Mouse (Mus musculus): ENCODE results near the gene Tcf15. TPM values are rescaled to one million over a fixed set of nuclear protein-coding genes. Genes with fewer than 3 reads are reported as not detected.

Tcf15 gene
- total RNA-seq, 1 experiment = 22.4 TPM

DNA sequence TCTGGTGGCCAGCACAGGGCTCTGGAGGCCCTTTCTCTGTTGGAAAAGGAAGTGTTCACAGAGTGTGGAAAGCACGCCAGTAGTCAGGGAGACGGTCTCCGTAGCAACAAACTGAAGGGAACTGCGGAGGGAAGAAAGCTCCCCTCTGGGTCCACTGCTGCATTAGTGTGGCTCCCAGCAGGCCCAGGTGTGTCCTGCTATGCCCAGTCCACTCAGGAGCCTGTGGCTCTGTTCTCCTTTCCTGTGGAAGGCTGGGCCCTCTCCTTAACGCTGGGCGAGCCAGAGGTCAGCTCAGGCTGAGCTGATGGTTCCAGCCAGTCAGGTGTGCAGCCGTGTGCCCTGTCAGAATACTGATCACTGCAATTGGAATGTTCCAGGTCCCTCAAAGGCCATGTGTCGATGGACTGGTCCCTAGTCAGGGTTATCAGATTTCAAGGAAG is 24.5 kb downstream of the Tcf15 start:
- Histone ChIP-seq H3K36me3 (ENCODE audit: control insufficient read depth, insufficient read depth, low read length, poor library complexity, severe bottlenecking) (no peaks in the 10 kb centered on the region), H3K4me3 (ENCODE audit: insufficient read depth in 1 of 2, low read depth in 1 of 2, low read length in 2 of 2, poor library complexity in 1 of 2, severe bottlenecking in 1 of 2) (no peak overlapping the region), H3K9me3 (ENCODE audit: control insufficient read depth, insufficient read depth, low read depth, low read length) (no peaks in the 10 kb centered on the region), H3K27ac (ENCODE audit: insufficient read depth, low read depth, low read length, poor library complexity, severe bottlenecking) (no peak overlapping the region), H3K4me1 (ENCODE audit: control insufficient read depth in 2 of 2, insufficient read depth in 2 of 2, low read length in 2 of 2, poor library complexity in 1 of 2) (no peaks in the 10 kb centered on the region), H3K9ac (ENCODE audit: insufficient read depth, low read depth, low read length, poor library complexity, severe bottlenecking) (no peak overlapping the region)
- in situ Hi-C loops (cut with MboI; ENCODE audit: low sequenced_read_pairs in 2 of 2, unreplicated experiment in 2 of 2) = no loop called here
- TF ChIP-seq ZC3H11A (IDR thresholded peaks at IDR 0.05; ENCODE audit: borderline replicate concordance, low read depth, low read length) (no peak), ZNF384 (IDR thresholded peaks at IDR 0.05; ENCODE audit: low read depth, low read length) (no peak), HCFC1 (IDR thresholded peaks at IDR 0.05; ENCODE audit: borderline replicate concordance, insufficient read depth, low read length) (no peak), MAFK (IDR thresholded peaks at IDR 0.05; ENCODE audit: insufficient read depth, low read depth, low read length) (no peak), CHD2 (IDR thresholded peaks at IDR 0.05; ENCODE audit: low read depth, low read length) (no peak)
- DNase-seq (ENCODE audit: low read depth, low spot score) = no peak

DNA sequence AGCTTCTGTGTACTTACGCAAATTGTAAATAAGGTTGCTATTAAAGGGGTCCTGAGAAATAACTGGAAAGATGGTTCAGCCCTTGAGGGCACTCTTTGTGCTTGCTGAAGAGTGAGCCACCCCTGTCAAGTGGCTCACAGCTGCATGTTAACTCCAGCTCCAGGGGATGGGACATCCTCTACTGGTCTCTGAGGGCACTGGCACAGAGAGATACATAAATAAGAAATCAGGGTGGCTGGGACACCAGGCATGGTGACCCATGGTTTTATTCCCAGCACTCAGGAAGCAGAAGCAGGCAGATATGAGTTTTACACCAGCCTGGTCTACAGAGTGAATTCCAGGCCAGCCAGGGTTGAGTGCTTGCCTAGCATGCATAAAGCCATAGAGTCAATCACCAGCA is 26.0 kb downstream of the Tcf15 start:
- no peak overlapping the region for H3K27ac ChIP-seq (ENCODE audit: insufficient read depth, low read depth, low read length, poor library complexity, severe bottlenecking)
- TF ChIP-seq CHD2 (IDR thresholded peaks at IDR 0.05; ENCODE audit: low read depth, low read length) = no peak
- no peak for TF ChIP-seq HCFC1 (IDR thresholded peaks at IDR 0.05; ENCODE audit: borderline replicate concordance, insufficient read depth, low read length)
- TF ChIP-seq ZC3H11A (IDR thresholded peaks at IDR 0.05; ENCODE audit: borderline replicate concordance, low read depth, low read length) = no peak
- TF ChIP-seq ZNF384 (IDR thresholded peaks at IDR 0.05; ENCODE audit: low read depth, low read length) = no peak
- TF ChIP-seq MAFK (IDR thresholded peaks at IDR 0.05; ENCODE audit: insufficient read depth, low read depth, low read length) = no peak
- in situ Hi-C loops (cut with MboI; ENCODE audit: low sequenced_read_pairs in 2 of 2, unreplicated experiment in 2 of 2) = no loop called here
- no peak overlapping the region for H3K9ac ChIP-seq (ENCODE audit: insufficient read depth, low read depth, low read length, poor library complexity, severe bottlenecking)
- no peaks in the 10 kb centered on the region; the same call in 1 of the 2 replicates for H3K36me3 ChIP-seq (ENCODE audit: control insufficient read depth, insufficient read depth, low read length, poor library complexity, severe bottlenecking)
- no peaks in the 10 kb centered on the region for H3K4me1 ChIP-seq (ENCODE audit: control insufficient read depth in 2 of 2, insufficient read depth in 2 of 2, low read length in 2 of 2, poor library complexity in 1 of 2)
- no peaks in the 10 kb centered on the region for H3K9me3 ChIP-seq (ENCODE audit: control insufficient read depth, insufficient read depth, low read depth, low read length)
- H3K4me3 ChIP-seq (ENCODE audit: insufficient read depth in 1 of 2, low read depth in 1 of 2, low read length in 2 of 2, poor library complexity in 1 of 2, severe bottlenecking in 1 of 2) = no peak overlapping the region
- no peak for DNase-seq (ENCODE audit: low read depth, low spot score)

DNA sequence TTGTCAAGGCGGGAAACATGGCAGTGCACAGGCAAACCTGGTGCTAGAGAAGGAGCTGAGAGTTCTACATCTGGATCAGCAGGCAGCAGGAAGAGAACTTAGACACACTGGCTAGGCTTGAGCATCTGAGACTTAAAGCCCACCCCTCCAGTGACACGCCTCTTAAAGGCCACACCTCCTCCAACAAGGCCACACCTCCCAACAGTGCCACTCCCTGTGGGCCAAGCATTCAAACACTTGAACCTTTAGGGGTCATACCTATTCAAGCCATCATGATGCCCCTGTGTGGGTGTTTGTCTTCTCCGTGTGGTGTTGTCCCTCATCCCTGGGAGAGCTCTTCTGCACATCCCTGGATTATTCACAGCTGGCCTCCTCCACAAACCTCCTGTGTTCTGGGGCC is 31.5 kb downstream of the Tcf15 start:
- no peaks in the 10 kb centered on the region; the same call in 1 of the 2 replicates for H3K36me3 ChIP-seq (ENCODE audit: control insufficient read depth, insufficient read depth, low read length, poor library complexity, severe bottlenecking)
- H3K9ac ChIP-seq (ENCODE audit: insufficient read depth, low read depth, low read length, poor library complexity, severe bottlenecking) = no peak overlapping the region
- H3K27ac ChIP-seq (ENCODE audit: insufficient read depth, low read depth, low read length, poor library complexity, severe bottlenecking) = peak overlapping the region; percentile 99; the same call in 1 of the 2 replicates
- TF ChIP-seq CHD2 (IDR thresholded peaks at IDR 0.05; ENCODE audit: low read depth, low read length) = no peak
- TF ChIP-seq HCFC1 (IDR thresholded peaks at IDR 0.05; ENCODE audit: borderline replicate concordance, insufficient read depth, low read length) = no peak
- TF ChIP-seq ZNF384 (IDR thresholded peaks at IDR 0.05; ENCODE audit: low read depth, low read length) = no peak
- no peak for TF ChIP-seq ZC3H11A (IDR thresholded peaks at IDR 0.05; ENCODE audit: borderline replicate concordance, low read depth, low read length)
- TF ChIP-seq MAFK (IDR thresholded peaks at IDR 0.05; ENCODE audit: insufficient read depth, low read depth, low read length) = no peak
- in situ Hi-C loops (cut with MboI; ENCODE audit: low sequenced_read_pairs in 2 of 2, unreplicated experiment in 2 of 2) = no loop called here
- DNase-seq (ENCODE audit: low read depth, low spot score) = no peak
- H3K4me3 ChIP-seq (ENCODE audit: insufficient read depth in 1 of 2, low read depth in 1 of 2, low read length in 2 of 2, poor library complexity in 1 of 2, severe bottlenecking in 1 of 2) = no peak overlapping the region
- H3K9me3 ChIP-seq (ENCODE audit: control insufficient read depth, insufficient read depth, low read depth, low read length) = no peaks in the 10 kb centered on the region
- H3K4me1 ChIP-seq (ENCODE audit: control insufficient read depth in 2 of 2, insufficient read depth in 2 of 2, low read length in 2 of 2, poor library complexity in 1 of 2) = peaks cover 7 to 8% of the 10 kb centered on the region in 2 experiments

DNA sequence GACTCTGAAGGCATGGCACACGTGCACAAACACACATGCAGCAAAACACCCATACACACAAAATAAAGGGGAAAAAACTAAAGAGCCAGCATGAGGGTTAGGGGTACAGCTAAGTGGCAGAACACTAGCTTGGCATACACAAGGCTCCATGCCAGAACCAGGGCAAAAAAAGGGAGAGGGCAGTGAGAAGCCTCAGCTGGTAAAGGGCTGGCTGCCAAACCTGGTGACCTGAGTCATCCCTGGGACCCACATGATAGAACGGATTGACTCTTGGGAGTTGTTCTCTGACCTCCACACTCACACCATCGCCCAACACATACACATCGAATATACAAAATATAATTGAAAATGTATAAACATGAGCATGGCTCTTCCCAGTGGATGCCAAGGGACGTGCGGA is 33.3 kb downstream of the Tcf15 start:
- Histone ChIP-seq H3K4me1 (ENCODE audit: control insufficient read depth in 2 of 2, insufficient read depth in 2 of 2, low read length in 2 of 2, poor library complexity in 1 of 2) (peaks cover 8 to 10% of the 10 kb centered on the region in 2 experiments), H3K4me3 (ENCODE audit: insufficient read depth in 1 of 2, low read depth in 1 of 2, low read length in 2 of 2, poor library complexity in 1 of 2, severe bottlenecking in 1 of 2) (peak overlapping the region; percentile 10 to 25), H3K27ac (ENCODE audit: insufficient read depth, low read depth, low read length, poor library complexity, severe bottlenecking) (peak overlapping the region; percentile 99), H3K9me3 (ENCODE audit: control insufficient read depth, insufficient read depth, low read depth, low read length) (no peaks in the 10 kb centered on the region), H3K36me3 (ENCODE audit: control insufficient read depth, insufficient read depth, low read length, poor library complexity, severe bottlenecking) (peaks cover 9% of the 10 kb centered on the region; the same call in 1 of the 2 replicates), H3K9ac (ENCODE audit: insufficient read depth, low read depth, low read length, poor library complexity, severe bottlenecking) (peak overlapping the region; percentile 51; the same call in 1 of the 2 replicates)
- no peak for TF ChIP-seq ZNF384 (IDR thresholded peaks at IDR 0.05; ENCODE audit: low read depth, low read length)
- in situ Hi-C loops (cut with MboI; ENCODE audit: low sequenced_read_pairs in 2 of 2, unreplicated experiment in 2 of 2) = no loop called here
- DNase-seq (ENCODE audit: low read depth, low spot score) = no peak

Measured in ES-E14 (cell line).